Mouse (Mus musculus) kidney, postnatal 0 days (tissue): Measurements from ENCODE around the gene Arhgap27. TPM values are rescaled to one million over a fixed set of nuclear protein-coding genes. Genes with fewer than 3 reads are reported as not detected.

Source experiments
- ATAC-seq: fragments of 200-750 bp; cut with Nextera tagmentation; replicated peaks from 2 replicates; pipeline ENCODE4 v1.8.0; 2017; ENCODE audit warnings: low read depth, moderate number of reproducible peaks, moderate TSS enrichment, moderate library complexity; ENCODE audit not compliant: low FRiP score
- DNase-seq: peaks from one replicate; pipeline ENCODE4 v3.0.0-alpha.2; 2016; ENCODE audit warnings: low spot score
- H3K27ac ChIP-seq: fragments of 300-500 bp; sonication (generic); 2 replicates; pipeline ENCODE4 v1.5.1; 2014; ENCODE audit warnings: mild to moderate bottlenecking
- H3K27me3 ChIP-seq: fragments of 300-500 bp; sonication (generic); 2 replicates; pipeline ENCODE4 v1.6.1; 2014; ENCODE audit warnings: low read length, mixed read lengths; ENCODE audit not compliant: insufficient read depth
- H3K36me3 ChIP-seq: fragments of 300-500 bp; sonication (generic); 2 replicates; pipeline ENCODE4 v1.6.1; 2014; ENCODE audit warnings: low read length, mixed read lengths; ENCODE audit not compliant: insufficient read depth
- H3K4me1 ChIP-seq: fragments of 300-500 bp; sonication (generic); replicated peaks from 2 replicates; pipeline ENCODE4 v1.6.1; 2014; ENCODE audit warnings: antibody characterized with exemption, low read length, mixed read lengths; ENCODE audit not compliant: insufficient read depth
- H3K4me2 ChIP-seq: fragments of 300-500 bp; sonication (generic); 2 replicates; pipeline ENCODE4 v1.6.1; 2014; ENCODE audit warnings: mild to moderate bottlenecking, low read length, moderate library complexity, mixed read lengths
- H3K4me3 ChIP-seq: fragments of 300-500 bp; sonication (generic); replicated peaks from 2 replicates; pipeline ENCODE4 v1.5.1; 2014; ENCODE audit warnings: low read depth, low read length
- H3K9ac ChIP-seq: fragments of 300-500 bp; sonication (generic); 2 replicates; pipeline ENCODE4 v1.6.1; 2014; ENCODE audit warnings: low read depth, low read length
- H3K9me3 ChIP-seq: fragments of 300-500 bp; sonication (generic); replicated peaks from 2 replicates; pipeline ENCODE4 v1.6.1; 2016; ENCODE audit warnings: low read length, inconsistent platforms, mixed read lengths
- CTCF ChIP-seq: IDR thresholded peaks from 2 replicates; pipeline ENCODE4 v1.5.1; 2016; ENCODE audit warnings: antibody characterized with exemption, low read depth, mild to moderate bottlenecking, moderate library complexity
- WGBS: fragments of 180-500 bp; shearing (Covaris S2); extraction: QIAGEN DNeasy Blood & Tissue Kit; methylation state at CpG from one replicate; pipeline ENCODE4 v1.1.7; 2014; 5-methylcytosine and 5-hydroxymethylcytosine counted together
- polyA plus RNA-seq: library from polyadenylated mRNA; unstranded; fragments of >200 nt; fragmentation: Nextera tagmentation; extraction: Ambion mirVana; gene quantifications from 2 replicates; pipeline ENCODE4 v1.2.1, GENCODE M21; 2015

The Arhgap27 gene
- polyA plus RNA-seq, 1 experiment from 2014 or later: 16.6 TPM

- Histone ChIP-seq H3K36me3 (peaks cover 11% of the 10 kb centered on the region; the same call in 1 of the 2 replicates), H3K4me1 (no peaks in the 10 kb centered on the region), H3K4me2 (no peak overlapping the region), H3K27ac (no peak overlapping the region), H3K9me3 (no peaks in the 10 kb centered on the region), H3K27me3 (no peaks in the 10 kb centered on the region), H3K9ac (no peak overlapping the region), H3K4me3 (no peak overlapping the region)
- WGBS: 62% methylated on average over 7 of the region's 7 CpGs
- ATAC-seq (peak; percentile 69), DNase-seq (peak; percentile 20)
- no peak for TF ChIP-seq CTCF
Observed at GRCm38 (mm10) chr11:103406551-103406950, 43.1 kb upstream of the Arhgap27 start.

DNA sequence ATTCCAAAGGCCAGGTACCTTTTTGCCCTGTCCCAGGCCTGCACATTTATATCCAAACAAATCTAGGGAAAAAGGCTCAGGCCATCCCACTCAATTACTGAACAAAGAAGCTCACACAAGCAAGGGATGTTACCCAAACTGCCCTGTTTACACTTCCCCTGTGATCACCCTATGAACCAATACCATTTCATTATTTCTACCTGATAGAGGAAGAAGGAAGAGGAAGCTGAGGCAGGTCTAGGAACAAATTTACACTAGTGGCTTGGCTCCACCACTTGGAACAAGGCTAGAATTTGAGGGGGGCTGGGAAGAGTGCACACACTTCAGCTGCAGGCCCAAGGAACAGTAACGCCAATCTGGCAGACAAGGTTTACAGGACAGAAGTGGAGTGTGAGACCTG is 42.3 kb upstream of the Arhgap27 start:
- no peak for TF ChIP-seq CTCF
- Histone ChIP-seq H3K27me3 (no peaks in the 10 kb centered on the region), H3K36me3 (peaks cover 11% of the 10 kb centered on the region; the same call in 1 of the 2 replicates), H3K4me1 (no peaks in the 10 kb centered on the region), H3K27ac (no peak overlapping the region), H3K4me3 (no peak overlapping the region), H3K4me2 (no peak overlapping the region), H3K9me3 (no peaks in the 10 kb centered on the region), H3K9ac (no peak overlapping the region)
- no peak for DNase-seq
- no peak for ATAC-seq
- 90% methylated on average over 1 of the region's 1 CpGs for WGBS

- TF ChIP-seq CTCF: no peak
- Histone ChIP-seq H3K4me1 (no peaks in the 10 kb centered on the region), H3K4me3 (no peak overlapping the region), H3K27me3 (no peaks in the 10 kb centered on the region), H3K36me3 (peaks cover 11% of the 10 kb centered on the region; the same call in 1 of the 2 replicates), H3K9ac (no peak overlapping the region), H3K4me2 (no peak overlapping the region), H3K27ac (no peak overlapping the region), H3K9me3 (no peaks in the 10 kb centered on the region)
- DNase-seq (no peak), ATAC-seq (no peak)
Observed at GRCm38 (mm10) chr11:103404618-103405017, 41.1 kb upstream of the Arhgap27 start.

DNA sequence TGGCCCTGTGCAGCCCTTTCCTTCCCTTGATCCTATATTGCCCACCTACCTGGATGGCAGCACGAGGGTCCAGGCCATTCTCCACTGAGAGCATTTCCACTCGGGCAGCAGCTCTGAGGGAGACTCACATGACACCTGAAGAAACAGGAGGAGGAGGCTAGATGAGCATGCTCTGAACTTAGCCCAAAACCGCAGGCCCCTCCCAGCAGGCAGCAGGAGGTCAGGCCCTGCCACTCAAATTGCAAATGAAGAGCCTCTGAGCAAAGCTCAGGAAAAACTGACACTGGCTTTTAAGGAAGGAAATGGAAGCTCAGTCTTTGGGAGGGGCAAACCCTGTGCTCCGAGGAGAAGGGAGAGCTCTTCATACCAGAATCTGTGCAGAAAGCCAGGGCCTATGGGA is 40.3 kb upstream of the Arhgap27 start:
- H3K4me1 ChIP-seq: no peaks in the 10 kb centered on the region

GRCm38 (mm10) chr11:103402738-103403137 is 39.2 kb upstream of the Arhgap27 start:
- no peaks in the 10 kb centered on the region for H3K9me3 ChIP-seq
- H3K4me2 ChIP-seq: no peak overlapping the region
- DNase-seq (no peak), ATAC-seq (no peak)
- TF ChIP-seq CTCF: no peak
- H3K36me3 ChIP-seq: peaks cover 11% of the 10 kb centered on the region; the same call in 1 of the 2 replicates
- H3K27me3 ChIP-seq: no peaks in the 10 kb centered on the region
- no peak overlapping the region for H3K4me3 ChIP-seq
- H3K27ac ChIP-seq: no peak overlapping the region
- WGBS: 87% methylated on average over 5 of the region's 5 CpGs
- no peaks in the 10 kb centered on the region for H3K4me1 ChIP-seq
- no peak overlapping the region for H3K9ac ChIP-seq

More for the DNA sequence above, 40.3 kb upstream of the Arhgap27 start:
- H3K4me3 ChIP-seq: no peak overlapping the region
- no peak overlapping the region for H3K27ac ChIP-seq
- WGBS: 49% methylated on average over 4 of the region's 4 CpGs
- ATAC-seq: no peak
- no peak overlapping the region for H3K9ac ChIP-seq
- H3K4me2 ChIP-seq: no peak overlapping the region
- no peaks in the 10 kb centered on the region for H3K27me3 ChIP-seq
- no peak for DNase-seq
- TF ChIP-seq CTCF: no peak
- H3K9me3 ChIP-seq: no peaks in the 10 kb centered on the region
- H3K36me3 ChIP-seq: peaks cover 11% of the 10 kb centered on the region; the same call in 1 of the 2 replicates

GRCm38 (mm10) chr11:103402198-103402597 is 38.7 kb upstream of the Arhgap27 start:
- Histone ChIP-seq H3K27me3 (no peaks in the 10 kb centered on the region), H3K27ac (no peak overlapping the region), H3K9me3 (no peaks in the 10 kb centered on the region), H3K4me1 (no peaks in the 10 kb centered on the region), H3K9ac (no peak overlapping the region), H3K36me3 (peaks cover 11% of the 10 kb centered on the region; the same call in 1 of the 2 replicates), H3K4me2 (no peak overlapping the region), H3K4me3 (no peak overlapping the region)
- WGBS: 61% methylated on average over 2 of the region's 2 CpGs
- TF ChIP-seq CTCF: peak; percentile 76
- DNase-seq: peak; percentile 69
- ATAC-seq: 0 out of 2 replicates have a peak, but pooled peaks have one; percentile 52

- no peak for ATAC-seq
- WGBS: 87% methylated on average over 4 of the region's 4 CpGs
Observed at GRCm38 (mm10) chr11:103399986-103400385, 36.5 kb upstream of the Arhgap27 start.

More at GRCm38 (mm10) chr11:103399986-103400385, 36.5 kb upstream of the Arhgap27 start:
- no peaks in the 10 kb centered on the region for H3K4me1 ChIP-seq
- no peaks in the 10 kb centered on the region for H3K9me3 ChIP-seq
- no peak for TF ChIP-seq CTCF
- H3K9ac ChIP-seq: no peak overlapping the region
- no peak overlapping the region for H3K27ac ChIP-seq
- peaks cover 26% of the 10 kb centered on the region for H3K36me3 ChIP-seq
- no peak for DNase-seq
- no peak overlapping the region for H3K4me2 ChIP-seq
- no peaks in the 10 kb centered on the region for H3K27me3 ChIP-seq
- no peak overlapping the region for H3K4me3 ChIP-seq
